Mouse (Mus musculus) B cell, adult 2 months (primary cell): ENCODE measurements around the gene Slc24a2.

Source experiments
- DNase-seq, 2 experiments: peaks; one replicate each; pipeline ENCODE4 v3.0.0; 2022

Slc24a2 gene

GRCm38 (mm10) chr4:87229960-87230551 lies at the start of gene Slc24a2:
Gene Slc24a2 (minus strand): TSS chr4:87230477.
- peak in 1 of 2 experiments; percentile 0 for DNase-seq

- no peak for DNase-seq
Observed at GRCm38 (mm10) chr4:87274825-87275224, 44.5 kb upstream of the Slc24a2 start.

GRCm38 (mm10) chr4:87274276-87274675 lies 44.0 kb upstream of the Slc24a2 start:
- DNase-seq, result no peak

GRCm38 (mm10) chr4:87273476-87273875 lies 43.2 kb upstream of the Slc24a2 start:
- DNase-seq, result no peak

- no peak for DNase-seq
Observed at GRCm38 (mm10) chr4:87229224-87229959, 885 bp downstream of the Slc24a2 start.

GRCm38 (mm10) chr4:87221586-87221985 lies 8.7 kb downstream of the Slc24a2 start:
- no peak for DNase-seq

GRCm38 (mm10) chr4:87218196-87218595 lies 12.1 kb downstream of the Slc24a2 start:
- DNase-seq, result no peak

- DNase-seq, result no peak
Observed at GRCm38 (mm10) chr4:87211344-87211978, 18.8 kb downstream of the Slc24a2 start.

- DNase-seq, result no peak
Observed at GRCm38 (mm10) chr4:87210533-87210932, 19.7 kb downstream of the Slc24a2 start.

GRCm38 (mm10) chr4:87202081-87202480 lies 28.2 kb downstream of the Slc24a2 start:
- DNase-seq, result no peak

- DNase-seq, result no peak
Observed at GRCm38 (mm10) chr4:87201229-87201628, 29.0 kb downstream of the Slc24a2 start.

- no peak for DNase-seq
Observed at GRCm38 (mm10) chr4:87184147-87184930, 45.9 kb downstream of the Slc24a2 start.

- no peak for DNase-seq
Observed at GRCm38 (mm10) chr4:87177116-87177515, 53.2 kb downstream of the Slc24a2 start.

GRCm38 (mm10) chr4:87163945-87164344 lies 66.3 kb downstream of the Slc24a2 start:
- no peak for DNase-seq

GRCm38 (mm10) chr4:87158053-87158452 lies 72.2 kb downstream of the Slc24a2 start:
- DNase-seq, result no peak

GRCm38 (mm10) chr4:87151990-87152389 lies 78.3 kb downstream of the Slc24a2 start:
- no peak for DNase-seq

GRCm38 (mm10) chr4:87149584-87149983 lies 80.7 kb downstream of the Slc24a2 start:
- no peak for DNase-seq

GRCm38 (mm10) chr4:87141590-87142365 lies 88.5 kb downstream of the Slc24a2 start:
- no peak for DNase-seq

GRCm38 (mm10) chr4:87140901-87141300 lies 89.4 kb downstream of the Slc24a2 start:
- DNase-seq, result no peak

- no peak for DNase-seq
Observed at GRCm38 (mm10) chr4:87132525-87132924, 97.8 kb downstream of the Slc24a2 start.

GRCm38 (mm10) chr4:87126756-87127155 lies 103.5 kb downstream of the Slc24a2 start:
- DNase-seq, result no peak

- DNase-seq, result no peak
Observed at GRCm38 (mm10) chr4:87119758-87120157, 110.5 kb downstream of the Slc24a2 start.
